Mouse (Mus musculus) kidney, postnatal 14 days (tissue): Measurements from ENCODE around the gene Gm8914.
"Not testable (repeated sequence)": the region's sequence is repeated elsewhere in the genome, so short reads cannot be mapped to it uniquely, and the experiment has no call there.

ENCODE experiments used
- DNase-seq: peaks from one replicate; pipeline ENCODE4 v3.0.0; 2022; ENCODE audit warnings: mixed read lengths

Gm8914 gene

GRCm38 (mm10) chrX:91479826-91480225, at the start of gene Gm8914:
TSS of gene Gm8914 (plus strand) at chrX:91480126.
- DNase-seq = not testable (repeated sequence)
